Mouse (Mus musculus) testis, adult 2 months (tissue): ENCODE results near the gene Pcgf3.

Experiments
- CTCF ChIP-seq: fragments of 200-500 bp; IDR thresholded peaks from 2 replicates; pipeline ENCODE4 v1.5.1; 2012; ENCODE audit warnings: low read depth, mild to moderate bottlenecking, inconsistent platforms, low read length, moderate library complexity; ENCODE audit not compliant: control insufficient read depth, insufficient read depth, insufficient replicate concordance
- POLR2A ChIP-seq: fragments of 200-500 bp; IDR thresholded peaks from 2 replicates; pipeline ENCODE4 v1.6.1; 2012; ENCODE audit warnings: low read depth, mild to moderate bottlenecking, inconsistent platforms, low read length, moderate library complexity; ENCODE audit not compliant: control insufficient read depth

- no peak for TF ChIP-seq CTCF
- no peak for TF ChIP-seq POLR2A
Observed at GRCm38 (mm10) chr5:108549489-108550206, 88.6 kb downstream of the Pcgf3 start, which contains the start of gene Cplx1.
